Mouse (Mus musculus): ENCODE results near the gene Slc38a11. TPM values are rescaled to one million over a fixed set of nuclear protein-coding genes. Genes with fewer than 3 reads are reported as not detected.

The Slc38a11 gene
- polyA plus RNA-seq, 1 experiment from 2014 or later: 1.5 TPM

GRCm38 (mm10) chr2:65267834-65268233 is 96.0 kb downstream of the Slc38a11 start:
- 74% methylated on average over 4 of the region's 4 CpGs for WGBS

GRCm38 (mm10) chr2:65266576-65267299 is 97.1 kb downstream of the Slc38a11 start:
- Histone ChIP-seq H3K36me3 (replicated peaks; ENCODE audit: control insufficient read depth, insufficient read depth) (no peaks in the 10 kb centered on the region), H3K27me3 (ENCODE audit: control insufficient read depth, insufficient read depth, low read length) (no peaks in the 10 kb centered on the region), H3K4me3 (replicated peaks; ENCODE audit: low read length) (no peak overlapping the region), H3K4me1 (replicated peaks; ENCODE audit: control insufficient read depth, insufficient read depth, low read length) (no peaks in the 10 kb centered on the region), H3K27ac (no peak overlapping the region), H3K4me2 (replicated peaks) (no peak overlapping the region), H3K9me3 (ENCODE audit: control insufficient read depth, low read length) (no peaks in the 10 kb centered on the region), H3K9ac (no peak overlapping the region)
- 87% methylated on average over 5 of the region's 5 CpGs for WGBS
- no peak for DNase-seq (ENCODE audit: low spot score)
- no peak for ATAC-seq (ENCODE audit: low FRiP score)

More at GRCm38 (mm10) chr2:65267834-65268233, 96.0 kb downstream of the Slc38a11 start:
- DNase-seq (ENCODE audit: low spot score): no peak
- no peak overlapping the region for H3K9ac ChIP-seq
- H3K27ac ChIP-seq: no peak overlapping the region
- H3K4me1 ChIP-seq (replicated peaks; ENCODE audit: control insufficient read depth, insufficient read depth, low read length): no peaks in the 10 kb centered on the region
- H3K4me3 ChIP-seq (replicated peaks; ENCODE audit: low read length): no peak overlapping the region
- no peaks in the 10 kb centered on the region for H3K27me3 ChIP-seq (ENCODE audit: control insufficient read depth, insufficient read depth, low read length)
- H3K4me2 ChIP-seq (replicated peaks): no peak overlapping the region
- ATAC-seq (ENCODE audit: low FRiP score): no peak
- no peaks in the 10 kb centered on the region for H3K9me3 ChIP-seq (ENCODE audit: control insufficient read depth, low read length)
- no peaks in the 10 kb centered on the region for H3K36me3 ChIP-seq (replicated peaks; ENCODE audit: control insufficient read depth, insufficient read depth)

Small RNA genes within 50 kb of the gene (microRNA-seq; reads per million reads assigned to microRNA genes)
- not detected for gene Mir6337

Other genes starting within 250 kb of the Slc38a11 start
- gene Cobll1, start 124.6 kb downstream of the Slc38a11 start, polyA plus RNA-seq (2014; fragmentation: Nextera tagmentation; extraction: Ambion mirVana): 4.3 and 4.5 TPM in 2 replicates
- 66.5 and 74.9 TPM in 2 replicates for gene Scn3a, start 203.6 kb upstream of the Slc38a11 start, polyA plus RNA-seq (2014; fragmentation: Nextera tagmentation; extraction: Ambion mirVana)

All from hindbrain, embryonic 14.5 days (tissue).